Mouse (Mus musculus): ENCODE measurements at regions not wholly inside any gene's neighbourhood (a gene's known extent, or its start where the extent isn't known, plus 50 kb on each side); places are given as distances from the start of the nearest gene placed in this dataset.

GRCm38 (mm10) chr16:24254590-24254989 is 138.7 kb upstream of the Lpp start:
- DNase-seq: no peak

DNA sequence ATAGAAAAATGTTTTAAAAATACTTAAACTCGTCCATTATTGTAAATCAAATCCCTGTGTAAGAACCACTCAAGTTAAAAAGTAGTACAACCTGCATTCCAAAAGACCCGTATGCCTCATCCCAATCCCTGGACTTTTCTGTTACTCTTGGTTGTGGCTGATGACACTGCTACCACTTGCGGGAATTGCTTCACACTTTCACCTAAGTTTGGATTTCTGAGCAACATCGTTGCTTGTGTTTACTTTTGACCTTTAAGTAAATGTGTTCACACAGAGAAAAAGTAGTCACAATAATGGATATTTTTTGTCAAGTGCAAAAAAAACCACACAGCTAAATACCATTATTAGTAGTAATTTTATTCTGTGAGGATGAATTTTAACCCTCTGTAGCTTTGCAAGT is 139.2 kb upstream of the Lpp start:
- no peak for DNase-seq

DNA sequence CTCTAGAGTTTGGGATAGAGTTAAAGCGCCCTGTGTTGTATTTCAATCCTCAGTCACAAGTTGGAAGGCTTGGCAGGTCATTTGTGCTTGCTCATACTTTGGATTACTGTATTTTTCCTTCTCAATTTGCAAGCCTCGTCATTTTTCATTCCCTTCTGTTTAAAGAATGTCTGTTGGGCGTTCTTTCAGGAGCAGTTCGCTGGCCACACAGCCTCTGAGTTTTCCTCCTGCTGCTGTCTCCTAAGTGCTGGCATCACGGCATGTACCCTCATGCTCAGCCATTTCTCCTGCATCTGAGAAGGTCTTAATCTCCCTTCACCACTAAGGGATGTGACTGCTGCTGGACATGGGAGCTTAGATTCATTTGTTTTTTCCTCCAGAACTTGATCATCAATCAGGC is 146.0 kb upstream of the Lpp start:
- no peak for DNase-seq

DNA sequence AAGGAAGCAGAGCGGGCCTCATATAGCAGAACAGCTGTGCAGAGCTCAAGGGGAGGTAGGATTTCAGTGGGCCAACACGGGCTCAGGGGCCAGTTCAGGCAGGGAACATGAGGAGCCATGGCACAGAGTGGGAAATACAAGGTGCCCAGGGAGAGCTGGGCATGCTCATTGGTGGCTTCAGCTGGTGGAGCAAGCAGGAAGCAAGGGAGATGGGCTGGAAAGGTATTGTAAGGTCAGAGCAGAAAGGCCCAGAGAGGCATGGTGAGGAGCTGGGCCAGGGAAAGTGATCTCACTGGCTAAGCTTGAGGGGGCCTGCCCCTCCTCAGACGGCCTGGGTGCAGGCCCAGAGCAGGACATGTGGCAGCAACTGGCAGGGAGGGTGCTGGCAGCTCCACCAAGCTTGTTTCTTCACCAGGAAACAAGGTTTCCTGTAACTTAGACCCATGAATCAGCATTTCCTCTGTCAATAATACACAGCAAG is 155.2 kb upstream of the Lpp start:
- no peak for DNase-seq

- no peak for DNase-seq
Observed at GRCm38 (mm10) chr16:24237425-24237824, 155.9 kb upstream of the Lpp start.

GRCm38 (mm10) chr16:24237013-24237412 is 156.3 kb upstream of the Lpp start:
- no peak for DNase-seq

- no peak for DNase-seq
Observed at GRCm38 (mm10) chr16:24236511-24236910, 156.8 kb upstream of the Lpp start.

GRCm38 (mm10) chr16:24234795-24235194 is 158.5 kb upstream of the Lpp start:
- DNase-seq: no peak

DNA sequence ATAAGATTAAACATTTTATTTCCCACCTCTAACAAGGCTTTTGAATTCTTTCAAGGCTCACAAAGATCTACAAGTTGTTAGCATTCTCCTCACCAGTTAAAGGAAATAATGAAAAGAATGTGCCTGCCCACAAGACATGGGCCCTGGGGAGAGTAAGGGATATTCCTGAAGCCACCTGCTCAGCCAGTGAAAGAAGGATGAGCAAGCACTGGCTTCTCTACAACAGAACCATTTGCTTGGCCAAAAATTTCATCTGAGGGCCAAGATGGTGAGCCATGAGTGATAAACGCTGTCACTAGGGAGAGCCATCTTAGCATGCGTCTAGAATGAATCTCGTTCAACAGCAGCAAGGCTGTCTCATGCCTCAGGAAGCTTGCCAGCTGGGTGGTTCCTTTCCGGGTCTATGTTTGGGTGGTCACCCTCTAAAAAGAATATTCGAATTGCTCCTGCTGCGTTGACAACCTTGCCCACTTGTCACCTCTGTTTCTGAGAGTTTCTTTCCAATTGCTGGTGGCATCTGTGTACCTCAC is 161.2 kb upstream of the Lpp start:
- no peak for DNase-seq

DNA sequence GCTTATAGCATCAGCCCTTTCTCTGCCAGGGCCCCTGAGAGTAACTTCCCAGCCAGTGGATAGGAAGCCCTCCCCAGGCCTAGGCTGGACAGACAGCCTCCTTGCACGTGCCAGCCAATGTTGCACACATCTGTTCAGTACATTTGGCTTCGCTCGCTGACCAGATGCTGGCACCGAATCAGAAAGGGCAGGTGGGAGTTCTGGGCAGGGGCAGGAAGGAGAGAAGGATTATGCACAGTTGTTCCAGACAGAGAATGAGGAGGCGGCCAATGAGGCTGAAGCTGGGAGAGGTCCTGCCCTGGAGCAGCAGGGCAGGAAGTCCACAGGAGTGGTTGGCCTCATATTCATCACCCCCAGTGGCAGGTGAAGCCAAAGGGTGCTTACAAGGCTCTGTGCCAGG is 161.8 kb upstream of the Lpp start:
- no peak for DNase-seq

GRCm38 (mm10) chr16:24229002-24229607 is 164.2 kb upstream of the Lpp start:
- no peak for DNase-seq

DNA sequence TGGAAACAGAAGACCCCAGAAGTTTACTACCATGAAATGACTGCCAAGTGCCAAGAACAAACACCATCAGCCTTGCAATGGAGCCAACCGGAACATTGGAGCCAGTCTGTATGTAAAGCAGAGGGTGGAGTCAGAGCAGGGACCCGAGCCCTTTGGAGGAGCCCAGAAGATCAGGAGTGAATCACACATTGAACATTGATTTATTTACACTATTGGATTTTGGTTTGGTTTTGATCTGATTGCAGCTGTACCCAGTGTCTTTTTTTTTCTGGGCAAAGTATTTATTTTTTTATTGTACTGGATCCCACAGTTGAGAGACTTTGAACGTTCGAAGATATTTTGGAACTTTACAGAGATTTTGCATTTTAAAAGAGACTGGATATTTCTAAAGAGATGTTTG is 167.4 kb upstream of the Lpp start:
- DNase-seq: no peak

DNA sequence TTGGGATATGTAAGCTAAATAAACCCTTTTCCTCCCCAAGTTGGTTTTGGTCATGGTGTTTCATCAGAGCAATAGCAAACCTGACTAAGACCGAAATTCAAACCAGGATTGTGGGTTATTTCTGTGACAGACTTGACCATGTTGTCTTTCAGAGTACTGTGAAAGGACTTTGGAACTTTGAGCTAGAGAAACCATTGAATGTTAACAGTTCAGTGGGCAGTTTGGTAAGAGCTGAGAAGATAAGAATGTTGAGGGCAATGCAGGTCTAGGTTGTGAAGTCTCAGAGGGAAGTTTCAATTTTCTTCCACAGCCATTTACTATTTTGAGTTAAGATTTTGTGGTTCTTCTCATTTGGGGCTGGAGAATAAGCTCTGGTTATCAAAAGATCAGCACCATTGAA is 168.2 kb upstream of the Lpp start:
- no peak for DNase-seq

DNA sequence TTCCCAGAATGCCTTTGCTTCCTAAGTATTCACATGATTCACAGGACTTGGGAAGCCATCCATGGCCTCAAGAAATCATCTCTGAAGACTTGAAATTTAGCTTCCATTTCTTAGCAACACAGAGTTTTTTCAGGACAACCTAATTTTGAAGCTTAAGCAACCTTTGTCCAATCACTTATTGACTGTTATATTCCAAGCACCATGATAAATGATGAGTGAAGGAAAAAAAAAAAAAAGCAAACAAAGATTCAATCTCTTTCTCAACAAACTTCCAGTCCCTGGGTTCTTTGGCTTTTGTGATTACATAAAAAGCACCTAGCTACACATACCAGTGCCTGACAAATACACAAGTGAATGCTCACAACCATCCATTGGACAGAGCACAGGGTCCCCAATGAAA is 169.4 kb upstream of the Lpp start:
- DNase-seq: no peak

GRCm38 (mm10) chr16:24223527-24223880 is 169.8 kb upstream of the Lpp start:
- no peak for DNase-seq

- no peak for DNase-seq
Observed at GRCm38 (mm10) chr16:24222759-24223526, 170.4 kb upstream of the Lpp start.

DNA sequence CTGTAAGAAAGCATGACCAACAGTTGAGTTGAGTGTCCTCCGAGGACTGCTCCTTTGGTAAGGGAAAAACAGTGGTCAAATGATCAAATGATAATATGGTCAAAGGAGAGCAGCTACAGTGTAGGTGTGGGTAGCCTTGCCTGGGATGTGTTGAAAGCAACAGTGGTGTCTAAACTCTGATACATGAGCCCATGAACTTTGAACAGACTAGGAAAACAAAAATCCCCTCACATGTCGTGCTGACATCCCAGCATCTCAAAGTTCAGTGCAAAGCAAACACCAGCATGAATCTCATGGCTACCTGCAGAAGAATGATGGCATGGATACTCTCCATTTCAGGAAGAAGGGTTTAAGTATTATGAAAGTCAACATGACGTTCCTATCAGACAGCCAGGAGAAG is 171.3 kb upstream of the Lpp start:
- DNase-seq: no peak

DNA sequence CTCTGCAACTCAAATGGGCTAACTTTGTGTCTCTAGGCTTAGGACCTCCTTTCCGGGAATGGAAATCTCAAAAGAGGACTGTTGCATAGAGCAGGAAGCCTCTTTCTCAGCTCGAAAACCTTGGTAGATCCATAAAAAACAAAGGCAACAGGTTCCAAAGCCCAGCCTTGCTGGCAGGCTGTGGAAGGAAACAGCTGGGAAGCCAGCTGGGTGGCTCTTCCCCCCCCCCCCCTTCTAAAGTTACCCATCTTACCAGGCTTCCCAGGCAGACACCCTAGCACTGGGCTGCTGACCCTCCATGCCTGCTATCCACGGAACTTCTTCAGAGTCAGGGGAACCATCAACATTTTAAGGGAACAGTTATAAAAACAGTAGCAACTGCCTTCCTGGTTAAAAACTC is 172.7 kb upstream of the Lpp start:
- DNase-seq: no peak

GRCm38 (mm10) chr16:24219691-24220090 is 173.6 kb upstream of the Lpp start:
- no peak for DNase-seq

GRCm38 (mm10) chr16:24218850-24219185 is 174.5 kb upstream of the Lpp start:
- no peak for DNase-seq

- DNase-seq: peak; percentile 68
Observed at GRCm38 (mm10) chr16:24218162-24218849, 175.0 kb upstream of the Lpp start.

- no peak for DNase-seq
Observed at GRCm38 (mm10) chr16:24216828-24217227, 176.5 kb upstream of the Lpp start.

DNA sequence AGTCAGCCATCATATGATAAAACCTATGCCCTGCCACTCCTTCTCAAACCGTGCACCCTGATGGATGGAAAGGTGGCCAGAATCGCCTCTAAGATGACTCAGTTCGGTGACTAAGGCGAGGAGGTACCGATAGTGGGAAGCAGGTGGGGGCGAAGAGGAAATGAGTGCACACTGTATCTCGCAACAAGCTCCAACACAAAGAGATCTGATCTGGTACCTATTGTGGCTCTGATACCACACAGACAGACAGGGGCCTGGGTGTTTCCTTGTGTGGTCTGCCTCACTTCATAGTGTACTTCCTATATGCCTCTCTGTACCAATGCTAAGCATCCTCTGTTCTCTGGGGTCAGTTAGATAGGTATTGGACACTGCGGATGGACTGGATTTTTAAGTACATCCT is 178.0 kb upstream of the Lpp start:
- no peak for DNase-seq

DNA sequence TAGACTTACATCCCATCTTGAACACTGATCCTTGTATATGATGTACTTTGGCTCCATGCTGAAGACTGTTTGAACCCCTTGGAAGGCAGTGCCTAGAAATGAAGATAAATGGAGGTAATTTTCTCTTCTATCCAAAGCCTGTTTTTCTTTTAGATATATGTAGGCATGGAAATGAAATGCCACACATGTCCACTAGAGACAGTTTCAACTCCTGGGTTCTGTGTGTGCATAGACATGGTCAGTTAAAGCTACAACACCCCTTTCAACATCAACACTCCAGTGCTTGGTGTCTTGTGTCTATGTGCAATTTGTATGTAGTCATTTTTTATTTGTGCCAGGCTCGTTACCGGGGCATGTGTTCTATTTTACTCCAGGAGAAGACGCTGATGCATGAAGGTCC is 179.7 kb upstream of the Lpp start:
- no peak for DNase-seq

Measured in retina, postnatal 1 day (tissue).